Mouse (Mus musculus): ENCODE measurements around the gene Prss43. TPM values are rescaled to one million over a fixed set of nuclear protein-coding genes. Genes with fewer than 3 reads are reported as not detected.
"Not testable (repeated sequence)": the region's sequence is repeated elsewhere in the genome, so short reads cannot be mapped to it uniquely, and the experiment has no call there.

The Prss43 gene
- polyA plus RNA-seq, 1 experiment from 2014 or later, result not detected

- H3K36me3 ChIP-seq, result no peaks in the 10 kb centered on the region
- no peaks in the 10 kb centered on the region for H3K4me1 ChIP-seq
- H3K9ac ChIP-seq, result no peak overlapping the region
- no peak overlapping the region for H3K4me2 ChIP-seq
- no peaks in the 10 kb centered on the region for H3K9me3 ChIP-seq
- ATAC-seq (ENCODE audit: insufficient number of reproducible peaks, low FRiP score, low TSS enrichment, low read depth), result no peak
- no peak overlapping the region for H3K4me3 ChIP-seq
- no peaks in the 10 kb centered on the region; the same call in 1 of the 2 replicates for H3K27me3 ChIP-seq
- H3K27ac ChIP-seq, result no peak overlapping the region
- 56% methylated on average over 4 of the region's 4 CpGs for WGBS
Observed at GRCm38 (mm10) chr9:110803294-110803693, 23.2 kb upstream of the Prss43 start.

DNA sequence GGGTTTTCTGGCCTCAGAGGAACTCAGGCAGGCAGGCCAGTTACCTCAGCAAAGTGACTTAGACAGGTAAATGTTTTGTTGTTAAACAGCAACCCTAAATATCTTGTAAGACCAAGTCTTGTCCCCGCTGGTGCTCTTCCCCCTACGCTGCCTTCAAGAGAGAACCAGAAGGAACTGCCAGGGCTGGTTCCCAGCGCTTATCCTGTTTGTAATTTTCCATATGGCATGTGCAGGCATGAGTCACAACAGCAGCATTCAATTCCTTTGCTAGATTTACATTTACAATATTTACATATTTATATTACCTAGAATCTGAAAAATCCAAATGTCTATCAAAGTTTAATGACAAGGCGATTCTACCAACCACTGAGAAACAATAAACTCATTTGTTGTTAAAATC, 16.4 kb upstream of the Prss43 start:
- Histone ChIP-seq H3K4me1 (no peaks in the 10 kb centered on the region), H3K36me3 (no peaks in the 10 kb centered on the region), H3K9me3 (no peaks in the 10 kb centered on the region), H3K4me2 (no peak overlapping the region), H3K9ac (no peak overlapping the region), H3K27ac (no peak overlapping the region), H3K27me3 (no peaks in the 10 kb centered on the region), H3K4me3 (no peak overlapping the region)
- no peak for ATAC-seq (ENCODE audit: insufficient number of reproducible peaks, low FRiP score, low TSS enrichment, low read depth)
- WGBS, result 68% methylated on average over 4 of the region's 4 CpGs

DNA sequence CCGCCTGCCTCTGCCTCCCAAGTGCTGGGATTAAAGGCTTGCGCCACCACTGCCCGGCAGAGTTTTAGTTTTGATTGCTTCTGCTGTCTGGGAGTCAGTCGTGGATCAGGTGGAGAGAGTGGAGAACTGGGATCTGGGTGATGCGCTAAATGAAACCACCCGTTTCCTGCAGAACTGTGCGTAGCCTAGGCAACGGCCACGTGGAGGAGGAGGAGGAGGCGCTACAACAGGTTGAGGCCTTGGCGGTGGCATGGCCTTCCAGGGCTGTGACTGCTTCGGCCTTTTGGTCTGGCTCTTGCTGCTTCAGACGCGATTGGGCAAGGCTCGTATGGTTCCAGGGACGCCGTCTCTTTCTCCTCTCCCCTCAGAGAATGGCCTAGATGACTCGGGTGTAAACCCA, 12.7 kb upstream of the Prss43 start, which contains the start of gene Prss44:
Gene Prss44 (plus strand): TSS at position 206 of the 400 bp plus-strand sequence.
- H3K4me2 ChIP-seq, result no peak within 1 kb of the TSS
- no peak within 1 kb of the TSS for H3K9ac ChIP-seq
- no peak for ATAC-seq (ENCODE audit: insufficient number of reproducible peaks, low FRiP score, low TSS enrichment, low read depth)
- H3K4me3 ChIP-seq, result no peak within 1 kb of the TSS
- 58% methylated on average over 18 of the region's 18 CpGs for WGBS
- H3K36me3 ChIP-seq, result no peaks in the 10 kb centered on the region
- no peak within 1 kb of the TSS for H3K27ac ChIP-seq
- H3K4me1 ChIP-seq, result no peaks in the 10 kb centered on the region
- H3K9me3 ChIP-seq, result no peaks in the 10 kb centered on the region
- no peaks in the 10 kb centered on the region for H3K27me3 ChIP-seq

DNA sequence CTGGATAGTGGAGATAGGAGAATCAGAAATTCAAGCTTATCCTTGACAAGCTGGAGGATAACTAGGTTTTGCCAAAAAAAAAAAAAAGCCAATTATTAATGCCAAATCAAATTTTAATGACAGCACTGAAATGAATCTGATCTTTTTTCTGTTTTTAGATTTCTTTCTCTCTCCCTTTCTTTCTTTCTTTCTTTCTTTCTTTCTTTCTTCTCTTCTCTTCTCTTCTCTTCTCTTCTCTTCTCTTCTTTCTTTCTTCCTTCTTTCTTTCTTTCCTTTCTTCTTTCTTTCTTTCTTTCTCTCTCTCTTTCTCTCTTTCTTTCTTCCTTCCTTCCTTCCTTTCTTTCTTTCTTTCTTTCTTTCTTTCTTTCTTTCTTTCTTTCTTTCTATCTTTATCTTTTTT, 5.9 kb upstream of the Prss43 start:
- not testable (repeated sequence) for H3K36me3 ChIP-seq; H3K27me3 ChIP-seq; H3K4me1 ChIP-seq; H3K4me2 ChIP-seq; H3K9ac ChIP-seq; H3K27ac ChIP-seq; ATAC-seq (ENCODE audit: insufficient number of reproducible peaks, low FRiP score, low TSS enrichment, low read depth); H3K4me3 ChIP-seq; H3K9me3 ChIP-seq

GRCm38 (mm10) chr9:110821436-110821835, 5.1 kb upstream of the Prss43 start:
- Histone ChIP-seq H3K4me1 (no peaks in the 10 kb centered on the region), H3K4me2 (no peak overlapping the region), H3K36me3 (no peaks in the 10 kb centered on the region), H3K9ac (no peak overlapping the region), H3K9me3 (no peaks in the 10 kb centered on the region), H3K27me3 (no peaks in the 10 kb centered on the region), H3K27ac (no peak overlapping the region), H3K4me3 (no peak overlapping the region)
- no peak for ATAC-seq (ENCODE audit: insufficient number of reproducible peaks, low FRiP score, low TSS enrichment, low read depth)
- 80% methylated on average over 7 of the region's 7 CpGs for WGBS

DNA sequence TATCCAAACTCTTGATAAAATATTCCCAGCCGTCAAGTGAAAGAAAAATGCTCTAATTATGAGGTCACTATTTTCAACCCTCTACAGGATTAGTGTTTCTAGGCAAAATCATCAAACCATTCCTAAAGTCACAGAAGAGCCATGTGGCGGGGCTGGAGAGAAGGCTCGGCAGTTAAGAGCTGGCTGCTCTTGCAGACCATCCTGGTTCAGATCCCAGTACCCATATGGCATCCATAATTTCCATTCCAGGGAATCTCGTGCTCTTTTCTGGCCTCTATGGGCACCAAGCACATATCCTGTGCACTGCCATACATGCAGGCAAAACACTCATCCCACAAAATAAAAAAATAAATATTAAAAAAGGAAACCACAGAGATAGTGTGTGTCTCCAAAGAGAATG, 1.1 kb upstream of the Prss43 start:
- ATAC-seq (ENCODE audit: insufficient number of reproducible peaks, low FRiP score, low TSS enrichment, low read depth), result no peak
- H3K4me1 ChIP-seq, result no peaks in the 10 kb centered on the region
- no peaks in the 10 kb centered on the region for H3K27me3 ChIP-seq
- no peaks in the 10 kb centered on the region for H3K9me3 ChIP-seq
- no peak overlapping the region for H3K27ac ChIP-seq
- H3K9ac ChIP-seq, result no peak overlapping the region
- H3K4me2 ChIP-seq, result no peak overlapping the region
- H3K4me3 ChIP-seq, result no peak overlapping the region
- WGBS, result 52% methylated on average over 4 of the region's 4 CpGs
- no peaks in the 10 kb centered on the region for H3K36me3 ChIP-seq

GRCm38 (mm10) chr9:110825832-110826231, 658 bp upstream of the Prss43 start:
- Histone ChIP-seq H3K27me3 (no peaks in the 10 kb centered on the region), H3K27ac (no peak overlapping the region), H3K9ac (no peak overlapping the region), H3K4me3 (no peak overlapping the region), H3K4me1 (no peaks in the 10 kb centered on the region), H3K4me2 (no peak overlapping the region), H3K36me3 (no peaks in the 10 kb centered on the region), H3K9me3 (no peaks in the 10 kb centered on the region)
- ATAC-seq (ENCODE audit: insufficient number of reproducible peaks, low FRiP score, low TSS enrichment, low read depth), result no peak
- 68% methylated on average over 7 of the region's 7 CpGs for WGBS

DNA sequence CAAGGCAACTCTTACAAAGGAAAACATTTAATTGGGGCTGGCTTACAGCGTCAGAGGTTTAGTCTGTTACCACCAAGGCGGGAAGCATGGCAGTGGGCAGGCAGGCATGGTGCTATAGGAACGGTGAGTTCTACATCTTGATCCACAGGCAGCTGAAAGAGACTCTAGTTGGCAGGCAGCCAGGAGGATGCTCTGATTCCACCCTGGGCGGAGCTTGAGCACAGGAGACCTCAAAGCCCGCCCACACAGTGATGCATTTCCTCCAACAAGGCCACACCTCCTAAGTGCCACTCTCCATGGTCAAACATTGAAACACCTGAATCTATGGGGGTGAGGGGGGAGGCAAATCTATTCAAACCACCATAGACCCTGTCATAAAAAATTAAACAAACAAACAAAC, 6.5 kb downstream of the Prss43 start:
- H3K9me3 ChIP-seq, result no peaks in the 10 kb centered on the region
- WGBS, result 72% methylated on average over 5 of the region's 5 CpGs
- H3K4me1 ChIP-seq, result peaks cover 3% of the 10 kb centered on the region; the same call in 1 of the 2 replicates
- H3K4me2 ChIP-seq, result no peak overlapping the region
- no peak for ATAC-seq (ENCODE audit: insufficient number of reproducible peaks, low FRiP score, low TSS enrichment, low read depth)
- H3K27ac ChIP-seq, result no peak overlapping the region
- no peaks in the 10 kb centered on the region for H3K36me3 ChIP-seq
- no peak overlapping the region for H3K9ac ChIP-seq
- no peaks in the 10 kb centered on the region for H3K27me3 ChIP-seq
- H3K4me3 ChIP-seq, result no peak overlapping the region

- ATAC-seq (ENCODE audit: insufficient number of reproducible peaks, low FRiP score, low TSS enrichment, low read depth), result no peak
- Histone ChIP-seq H3K9ac (no peak within 1 kb of the TSS), H3K4me1 (peaks cover 3% of the 10 kb centered on the region; the same call in 1 of the 2 replicates), H3K27me3 (no peaks in the 10 kb centered on the region), H3K4me3 (no peak within 1 kb of the TSS), H3K4me2 (no peak within 1 kb of the TSS), H3K9me3 (no peaks in the 10 kb centered on the region), H3K27ac (no peak within 1 kb of the TSS), H3K36me3 (no peaks in the 10 kb centered on the region)
- 80% methylated on average over 19 of the region's 19 CpGs for WGBS
Observed at GRCm38 (mm10) chr9:110834411-110834810, 7.9 kb downstream of the Prss43 start, which contains the start of gene Prss45. Prss45 (plus strand) TSS chr9:110834588.

- peaks cover 3% of the 10 kb centered on the region; the same call in 1 of the 2 replicates for H3K4me1 ChIP-seq
- H3K4me2 ChIP-seq, result no peak overlapping the region
- 38% methylated on average over 10 of the region's 10 CpGs for WGBS
- H3K27me3 ChIP-seq, result no peaks in the 10 kb centered on the region
- H3K36me3 ChIP-seq, result no peaks in the 10 kb centered on the region
- no peak overlapping the region for H3K27ac ChIP-seq
- no peak overlapping the region for H3K9ac ChIP-seq
- H3K4me3 ChIP-seq, result no peak overlapping the region
- ATAC-seq (ENCODE audit: insufficient number of reproducible peaks, low FRiP score, low TSS enrichment, low read depth), result no peak
- no peaks in the 10 kb centered on the region for H3K9me3 ChIP-seq
Observed at GRCm38 (mm10) chr9:110834961-110835360, 8.5 kb downstream of the Prss43 start.

- WGBS, result 44% methylated on average over 2 of the region's 2 CpGs
- ATAC-seq (ENCODE audit: insufficient number of reproducible peaks, low FRiP score, low TSS enrichment, low read depth), result no peak
Observed at GRCm38 (mm10) chr9:110836112-110836511, 9.6 kb downstream of the Prss43 start.

GRCm38 (mm10) chr9:110840905-110841304, 14.4 kb downstream of the Prss43 start:
- Histone ChIP-seq H3K4me3 (no peak overlapping the region), H3K27ac (no peak overlapping the region), H3K9me3 (no peaks in the 10 kb centered on the region), H3K4me2 (no peak overlapping the region), H3K4me1 (no peaks in the 10 kb centered on the region), H3K36me3 (no peaks in the 10 kb centered on the region), H3K27me3 (no peaks in the 10 kb centered on the region), H3K9ac (no peak overlapping the region)
- no peak for ATAC-seq (ENCODE audit: insufficient number of reproducible peaks, low FRiP score, low TSS enrichment, low read depth)
- 84% methylated on average over 6 of the region's 6 CpGs for WGBS

More at GRCm38 (mm10) chr9:110836112-110836511, 9.6 kb downstream of the Prss43 start:
- Histone ChIP-seq H3K36me3 (no peaks in the 10 kb centered on the region), H3K27me3 (no peaks in the 10 kb centered on the region), H3K4me1 (peaks cover 3% of the 10 kb centered on the region; the same call in 1 of the 2 replicates), H3K27ac (no peak overlapping the region), H3K9me3 (no peaks in the 10 kb centered on the region), H3K4me2 (no peak overlapping the region), H3K9ac (no peak overlapping the region), H3K4me3 (no peak overlapping the region)

GRCm38 (mm10) chr9:110841438-110841837, 14.9 kb downstream of the Prss43 start:
- H3K4me2 ChIP-seq, result no peak overlapping the region
- no peak for ATAC-seq (ENCODE audit: insufficient number of reproducible peaks, low FRiP score, low TSS enrichment, low read depth)
- no peaks in the 10 kb centered on the region for H3K4me1 ChIP-seq
- WGBS, result 66% methylated on average over 2 of the region's 2 CpGs
- no peak overlapping the region for H3K4me3 ChIP-seq
- H3K9me3 ChIP-seq, result no peaks in the 10 kb centered on the region
- H3K36me3 ChIP-seq, result no peaks in the 10 kb centered on the region
- H3K9ac ChIP-seq, result no peak overlapping the region
- no peaks in the 10 kb centered on the region for H3K27me3 ChIP-seq
- no peak overlapping the region for H3K27ac ChIP-seq

Data from limb, embryonic 15.5 days (tissue).